Mouse (Mus musculus) ES-E14 (cell line): ENCODE measurements around the gene Lrch4.

Experiments
- CHD2 ChIP-seq: IDR thresholded peaks from 2 replicates; pipeline ENCODE4 v1.6.1; 2014; ENCODE audit warnings: mild to moderate bottlenecking, low read depth, low read length, inconsistent platforms
- HCFC1 ChIP-seq: IDR thresholded peaks from 2 replicates; pipeline ENCODE4 v1.6.1; 2012; ENCODE audit warnings: low read length, inconsistent platforms, borderline replicate concordance; ENCODE audit not compliant: insufficient read depth
- ZC3H11A ChIP-seq: IDR thresholded peaks from 2 replicates; pipeline ENCODE4 v1.6.1; 2012; ENCODE audit warnings: low read depth, mild to moderate bottlenecking, inconsistent platforms, low read length, borderline replicate concordance

GRCm38 (mm10) chr5:137639472-137639871, 10.6 kb downstream of the Lrch4 start:
- TF ChIP-seq HCFC1 (no peak), CHD2 (no peak), ZC3H11A (no peak)
